Comparison of ENCODE assay signal across 13 mouse cellular contexts in genomic region chr2:153305240-153305639, GRCm38 (mm10). TPM values are rescaled to one million over a fixed set of nuclear protein-coding genes. Genes with fewer than 3 reads are reported as not detected.
DNase-seq lines count a peak whose midpoint lies in the region; ATAC-seq and TF ChIP-seq lines count a peak whose summit lies in the region.
"Had no signal": no experiment of that assay in that cellular context is flagged by ENCODE, and none has a peak within 500 bp of the region (broad histone marks: within the 10 kb centered on the region; RNA-seq: fewer than 3 reads in every experiment).

No protein-coding gene starts in this region.

- no peaks in the 10 kb centered on the region for H3K4me1 ChIP-seq in kidney, embryonic 14.5 days (ENCODE audit: control insufficient read depth, insufficient read depth, low read length)
- H3K4me1 ChIP-seq in cortical plate, adult 2 months (ENCODE audit: control insufficient read depth, insufficient read depth, low read length) = peaks cover 12% of the 10 kb centered on the region
- H3K4me1 ChIP-seq: limb, embryonic 15.5 days had no signal

- no peaks in the 10 kb centered on the region for H3K27me3 ChIP-seq in kidney, embryonic 14.5 days (ENCODE audit: control insufficient read depth, insufficient read depth, low read length)
- H3K27me3 ChIP-seq: limb, embryonic 15.5 days; midbrain, embryonic 12.5 days had no signal

- no peak overlapping the region for H3K4me2 ChIP-seq in kidney, embryonic 14.5 days (replicated peaks; ENCODE audit: low read depth, low read length)
- H3K4me2 ChIP-seq: limb, embryonic 15.5 days; midbrain, embryonic 12.5 days had no signal

- intact Hi-C loops in gastrocnemius, postnatal 36 days (cut with DNase I) = no loop called here

- no peaks in the 10 kb centered on the region for H3K36me3 ChIP-seq in kidney, embryonic 14.5 days (ENCODE audit: control insufficient read depth, insufficient read depth, low read length)
- H3K36me3 ChIP-seq: limb, embryonic 15.5 days; midbrain, embryonic 12.5 days had no signal

- H3K9me3 ChIP-seq in kidney, embryonic 14.5 days (ENCODE audit: control insufficient read depth, low read length) = no peaks in the 10 kb centered on the region
- H3K9me3 ChIP-seq: limb, embryonic 15.5 days; midbrain, embryonic 12.5 days had no signal

- H3K4me3 ChIP-seq in kidney, embryonic 14.5 days (ENCODE audit: low read length) = no peak overlapping the region
- H3K4me3 ChIP-seq in cortical plate, adult 2 months (ENCODE audit: insufficient read depth, low read length) = no peak overlapping the region
- H3K4me3 ChIP-seq: limb, embryonic 15.5 days; midbrain, embryonic 12.5 days had no signal

- peak; percentile 31 for DNase-seq in kidney, adult 9 months
- DNase-seq in adrenal gland, adult 2 months = peak; percentile 90
- peak; percentile 44 for DNase-seq in mesoderm, embryonic 11.5 days (ENCODE audit: low read depth, low spot score)
- DNase-seq in gastrocnemius, postnatal 36 days = no peak
- no peak for DNase-seq in lung, postnatal 4 days
- DNase-seq: cerebellum, postnatal 14 days; layer of hippocampus, adult 9-11 months; right cerebral cortex, postnatal 25 days; thymus, adult 18-20 months had no signal

- no peak for TF ChIP-seq POLR2A in cortical plate, adult 2 months (IDR thresholded peaks at IDR 0.05; ENCODE audit: extremely low read depth, insufficient read depth, low read length)

- no peak overlapping the region for H3K9ac ChIP-seq in kidney, embryonic 14.5 days (ENCODE audit: low read depth, low read length)
- H3K9ac ChIP-seq: limb, embryonic 15.5 days; midbrain, embryonic 12.5 days had no signal

- no peak for TF ChIP-seq CTCF in cortical plate, adult 2 months (IDR thresholded peaks at IDR 0.05; ENCODE audit: extremely low read depth, insufficient read depth, low read length)

- no peak overlapping the region for H3K27ac ChIP-seq in kidney, embryonic 14.5 days (ENCODE audit: low read depth, low read length)
- peak overlapping the region; percentile 2; the same call in 1 of the 2 replicates for H3K27ac ChIP-seq in cortical plate, adult 2 months (ENCODE audit: insufficient read depth, low read length)
- H3K27ac ChIP-seq: limb, embryonic 15.5 days; midbrain, embryonic 12.5 days had no signal

- 63% methylated on average over 6 of the region's 6 CpGs for WGBS in kidney, embryonic 14.5 days

- ATAC-seq in kidney, embryonic 14.5 days (ENCODE audit: low FRiP score, low TSS enrichment) = no peak

RNA-seq across cellular contexts. Expression of gene Kif3b, which starts 14.0 kb away (rescaled TPM):
- polyA plus RNA-seq in kidney, embryonic 14.5 days (2014; fragmentation: Nextera tagmentation; extraction: Ambion mirVana) = 4.4 and 5.6 TPM in 2 replicates
- total RNA-seq in adrenal gland, adult 2 months (2021) = 10 to 100 TPM; 26.3 to 29.5 TPM
- polyA plus RNA-seq in adrenal gland, adult 2 months (2012; rRNA removed) = 3.7 and 4.3 TPM in 2 replicates
- 34.3 and 34.6 TPM in 2 replicates for polyA plus RNA-seq in cortical plate, adult 2 months (2012; rRNA removed)
- 1 to 10 TPM; 2.8 to 3.5 TPM for total RNA-seq in gastrocnemius, postnatal 36 days (2021)

RNA-seq across cellular contexts. Expression of gene Asxl1, which starts 40.4 kb away (rescaled TPM):
- 15.5 and 20.8 TPM in 2 replicates for polyA plus RNA-seq in kidney, embryonic 14.5 days (2014; fragmentation: Nextera tagmentation; extraction: Ambion mirVana)
- 10 to 100 TPM; 20.5 to 24.7 TPM for total RNA-seq in adrenal gland, adult 2 months (2021)
- 7.3 and 7.5 TPM in 2 replicates for polyA plus RNA-seq in adrenal gland, adult 2 months (2012; rRNA removed)
- 20.1 and 21.9 TPM in 2 replicates for polyA plus RNA-seq in cortical plate, adult 2 months (2012; rRNA removed)
- total RNA-seq in gastrocnemius, postnatal 36 days (2021) = 10 to 100 TPM in 1 of 2 experiments, 1 to 10 TPM in 1; 7.2 to 10.8 TPM

Comparison
In these comparisons a context has a peak if more than half of its experiments do, and no peak if none do; other contexts are left out.
1. DNase-seq: peak in kidney, adult 9 months (single experiment), adrenal gland, adult 2 months (single experiment) and mesoderm, embryonic 11.5 days (single experiment); none in gastrocnemius, postnatal 36 days (0 of 2) and lung, postnatal 4 days (0 of 2).